Mouse (Mus musculus) c-Kit-positive CD71-negative TER-119-negative erythroid progenitor cells, embryonic 14.5 days (primary cell): ENCODE results near the gene Kctd6.
"Not testable (repeated sequence)": the region's sequence is repeated elsewhere in the genome, so short reads cannot be mapped to it uniquely, and the experiment has no call there.

Experiments
- DNase-seq: peaks from one replicate; pipeline ENCODE4 v3.0.0-alpha.2; 2013; ENCODE audit warnings: low read depth

Kctd6 gene

GRCm38 (mm10) chr14:8213803-8214224, at the start of gene Kctd6:
Kctd6 (plus strand) TSS chr14:8214140.
- DNase-seq: peak; percentile 82

GRCm38 (mm10) chr14:8164463-8164862, 49.5 kb upstream of the Kctd6 start:
- DNase-seq: no peak

- peak; percentile 98 for DNase-seq
Observed at GRCm38 (mm10) chr14:8172507-8173410, 41.2 kb upstream of the Kctd6 start, which contains the start of gene Pdhb. Pdhb (minus strand) TSS chr14:8173025.

- DNase-seq: not testable (repeated sequence)
Observed at GRCm38 (mm10) chr14:8173542-8174250, 40.2 kb upstream of the Kctd6 start.

GRCm38 (mm10) chr14:8174634-8175033, 39.3 kb upstream of the Kctd6 start:
- DNase-seq: no peak

- no peak for DNase-seq
Observed at GRCm38 (mm10) chr14:8176251-8176650, 37.7 kb upstream of the Kctd6 start.

- no peak for DNase-seq
Observed at GRCm38 (mm10) chr14:8180371-8181035, 33.4 kb upstream of the Kctd6 start.

GRCm38 (mm10) chr14:8183330-8183729, 30.6 kb upstream of the Kctd6 start:
- no peak for DNase-seq

GRCm38 (mm10) chr14:8186278-8187045, 27.5 kb upstream of the Kctd6 start:
- no peak for DNase-seq

GRCm38 (mm10) chr14:8190556-8190955, 23.4 kb upstream of the Kctd6 start:
- no peak for DNase-seq

GRCm38 (mm10) chr14:8191331-8191965, 22.5 kb upstream of the Kctd6 start:
- DNase-seq: no peak

GRCm38 (mm10) chr14:8192727-8193126, 21.2 kb upstream of the Kctd6 start:
- DNase-seq: no peak

- no peak for DNase-seq
Observed at GRCm38 (mm10) chr14:8200769-8201168, 13.2 kb upstream of the Kctd6 start.

- DNase-seq: no peak
Observed at GRCm38 (mm10) chr14:8201715-8202114, 12.2 kb upstream of the Kctd6 start.

- DNase-seq: no peak
Observed at GRCm38 (mm10) chr14:8206179-8206910, 7.6 kb upstream of the Kctd6 start.

- DNase-seq: no peak
Observed at GRCm38 (mm10) chr14:8207105-8207504, 6.8 kb upstream of the Kctd6 start.

GRCm38 (mm10) chr14:8207543-8207942, 6.4 kb upstream of the Kctd6 start:
- no peak for DNase-seq

GRCm38 (mm10) chr14:8208876-8209275, 5.1 kb upstream of the Kctd6 start:
- DNase-seq: no peak

GRCm38 (mm10) chr14:8209896-8210295, 4.0 kb upstream of the Kctd6 start:
- DNase-seq: no peak

GRCm38 (mm10) chr14:8212996-8213395, 944 bp upstream of the Kctd6 start:
- no peak for DNase-seq
